Mouse (Mus musculus) liver, adult 2 months (tissue): Measurements from ENCODE around the gene Ube2a. TPM values are rescaled to one million over a fixed set of nuclear protein-coding genes. Genes with fewer than 3 reads are reported as not detected.

Experiments
- DNase-seq: peaks from one replicate; pipeline ENCODE4 v3.0.0-alpha.2; 2011; ENCODE audit warnings: low read depth, low spot score; ENCODE audit errors: extremely low read depth
- H3K27ac ChIP-seq: fragments of 200-500 bp; replicated peaks from 2 replicates; pipeline ENCODE4 v1.5.1; 2012; ENCODE audit warnings: low read depth, mild to moderate bottlenecking, control low read depth, inconsistent platforms, low read length; ENCODE audit not compliant: insufficient read depth
- H3K27me3 ChIP-seq: fragments of 200-500 bp; 2 replicates; pipeline ENCODE4 v1.6.1; 2012; ENCODE audit warnings: mild to moderate bottlenecking, moderate library complexity, low read length, inconsistent platforms; ENCODE audit not compliant: control insufficient read depth, insufficient read depth
- H3K36me3 ChIP-seq: fragments of 200-500 bp; 2 replicates; pipeline ENCODE4 v1.6.1; 2012; ENCODE audit warnings: low read length, inconsistent platforms; ENCODE audit not compliant: control insufficient read depth, insufficient read depth
- H3K4me1 ChIP-seq: fragments of 200-500 bp; 2 replicates; pipeline ENCODE4 v1.6.1; 2011; ENCODE audit warnings: low read length; ENCODE audit not compliant: control insufficient read depth, insufficient read depth
- H3K4me3 ChIP-seq: fragments of 200-500 bp; 2 replicates; pipeline ENCODE4 v1.5.1; 2011; ENCODE audit warnings: low read depth, mild to moderate bottlenecking, control low read depth, low read length, moderate library complexity; ENCODE audit not compliant: insufficient read depth
- H3K79me2 ChIP-seq: fragments of 200-500 bp; 2 replicates; pipeline ENCODE4 v1.6.1; 2012; ENCODE audit warnings: inconsistent platforms, mild to moderate bottlenecking, low read length, moderate library complexity; ENCODE audit not compliant: control insufficient read depth, insufficient read depth
- H3K9ac ChIP-seq: fragments of 200-500 bp; 2 replicates; pipeline ENCODE4 v1.6.1; 2012; ENCODE audit warnings: low read depth, mild to moderate bottlenecking, control low read depth, inconsistent platforms, low read length
- CTCF ChIP-seq: fragments of 200-500 bp; IDR thresholded peaks from 2 replicates; pipeline ENCODE4 v1.5.1; 2011; ENCODE audit warnings: low read depth, low read length, control low read depth
- POLR2A ChIP-seq: fragments of 200-500 bp; IDR thresholded peaks from 2 replicates; pipeline ENCODE4 v1.6.1; 2011; ENCODE audit warnings: low read length, control low read depth; ENCODE audit not compliant: insufficient read depth; ENCODE audit errors: extremely low read depth
- WGBS: fragments of 180-500 bp; shearing (Covaris S2); methylation state at CpG from one replicate; pipeline ENCODE4 v1.1.7; 2018; 5-methylcytosine and 5-hydroxymethylcytosine counted together
- polyA plus RNA-seq: library from polyadenylated mRNA; depleted of rRNA; stranded (reverse); fragments of >200 nt; gene quantifications from 2 replicates; pipeline ENCODE4 v1.2.3, GENCODE M21; 2012
- total RNA-seq: library from RNA; depleted of rRNA; stranded (reverse); fragments of >200 nt; gene quantifications from 2 replicates; pipeline ENCODE4 v1.2.3, GENCODE M21; 2014

The Ube2a gene
- total and polyA plus RNA-seq, 2 experiments: 12.2 to 25.9 TPM

DNA sequence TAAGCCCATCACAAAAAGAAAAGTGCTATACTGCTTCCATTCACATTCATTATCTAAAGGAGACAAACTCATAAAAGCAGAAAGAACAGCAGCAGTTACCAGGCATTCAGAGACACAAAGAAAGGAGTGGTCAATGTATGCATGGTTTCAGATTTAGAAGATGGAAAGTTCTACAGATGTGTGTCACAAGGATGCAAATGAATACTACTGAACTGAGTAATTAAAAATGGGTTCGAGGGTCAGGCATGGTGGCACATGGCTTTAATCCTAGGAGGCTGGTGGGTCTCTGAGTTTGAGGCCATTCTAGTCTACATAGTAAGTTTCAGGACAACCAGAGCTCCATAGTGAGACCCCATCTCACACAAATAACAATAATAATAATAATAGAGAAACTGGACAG lies 26.5 kb upstream of the Ube2a start:
- no peaks in the 10 kb centered on the region; the same call in 1 of the 2 replicates for H3K36me3 ChIP-seq
- H3K4me3 ChIP-seq: no peak overlapping the region
- no peaks in the 10 kb centered on the region for H3K79me2 ChIP-seq
- no peak for DNase-seq
- H3K4me1 ChIP-seq: no peaks in the 10 kb centered on the region
- H3K9ac ChIP-seq: no peak overlapping the region
- 94% methylated on average over 1 of the region's 1 CpGs for WGBS
- H3K27ac ChIP-seq: no peak overlapping the region
- no peaks in the 10 kb centered on the region for H3K27me3 ChIP-seq
- TF ChIP-seq POLR2A: no peak
- no peak for TF ChIP-seq CTCF

DNA sequence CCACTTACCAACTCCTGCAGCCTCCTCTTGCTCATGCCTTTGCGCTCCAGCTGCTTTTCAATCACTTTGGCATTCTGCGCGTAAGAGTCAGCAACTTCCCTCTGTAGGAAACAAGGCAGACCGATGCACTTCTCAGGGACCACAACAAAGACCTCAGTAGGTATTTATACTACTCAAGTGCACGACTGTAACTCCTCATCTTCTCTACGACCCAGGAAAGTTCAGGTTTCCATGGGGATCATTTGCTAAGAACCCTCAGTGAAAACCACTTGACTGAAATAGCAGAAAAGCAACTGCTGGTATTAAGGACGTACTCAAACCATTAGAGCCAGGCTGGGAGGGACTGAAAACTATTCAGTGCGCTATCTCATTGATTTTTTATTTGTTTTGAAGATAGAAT lies 21.1 kb upstream of the Ube2a start:
- no peaks in the 10 kb centered on the region for H3K4me1 ChIP-seq
- H3K79me2 ChIP-seq: no peaks in the 10 kb centered on the region
- no peaks in the 10 kb centered on the region for H3K27me3 ChIP-seq
- DNase-seq: no peak
- TF ChIP-seq POLR2A (no peak), CTCF (no peak)
- H3K36me3 ChIP-seq: peaks cover 4% of the 10 kb centered on the region; the same call in 1 of the 2 replicates
- no peak overlapping the region for H3K27ac ChIP-seq
- 90% methylated on average over 8 of the region's 8 CpGs for WGBS
- no peak overlapping the region for H3K4me3 ChIP-seq
- no peak overlapping the region for H3K9ac ChIP-seq

DNA sequence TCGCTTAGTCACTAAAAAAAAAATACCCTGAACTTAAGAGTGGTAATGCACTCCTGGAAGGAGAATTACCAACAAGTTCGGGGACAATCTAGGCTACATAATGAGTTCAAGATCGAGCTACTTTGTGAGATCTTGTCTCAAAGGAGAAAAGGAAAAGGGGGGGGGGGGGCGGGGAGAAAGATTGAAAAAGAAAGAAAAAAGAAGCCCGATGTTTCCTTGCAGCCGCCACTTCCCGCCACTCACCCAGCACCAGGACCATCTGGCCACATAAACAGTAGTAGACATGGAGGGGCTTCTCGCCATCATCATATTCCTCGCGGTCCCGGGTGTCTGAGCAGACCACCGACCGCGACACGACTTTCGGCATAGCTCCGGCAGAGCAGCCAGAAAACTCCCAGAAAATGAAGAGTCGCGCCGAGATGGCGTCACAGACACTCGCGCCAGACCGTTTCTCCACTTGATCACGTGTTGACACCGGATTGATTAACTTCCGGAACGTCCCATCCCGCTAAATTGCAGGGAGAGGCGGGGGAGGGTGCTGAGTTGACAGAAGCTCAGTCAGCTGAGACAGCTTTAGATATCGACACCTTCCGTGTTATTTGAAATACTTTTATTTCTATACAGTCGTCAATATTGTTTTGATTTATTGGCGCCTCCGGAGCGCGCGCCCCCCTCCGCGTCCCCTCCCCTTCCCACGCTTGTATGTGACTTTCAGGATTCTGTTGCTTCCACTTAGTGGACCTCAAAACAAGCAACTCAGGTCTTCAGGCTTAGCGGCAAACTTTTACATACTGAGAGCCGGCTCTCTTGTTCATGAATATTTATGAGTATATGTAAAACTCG lies 9.7 kb upstream of the Ube2a start:
- Histone ChIP-seq H3K36me3 (no peaks in the 10 kb centered on the region), H3K9ac (peak overlapping the region; percentile 84), H3K4me3 (peak overlapping the region; percentile 89), H3K27me3 (no peaks in the 10 kb centered on the region), H3K4me1 (no peaks in the 10 kb centered on the region; the same call in 1 of the 2 replicates), H3K79me2 (no peaks in the 10 kb centered on the region; the same call in 1 of the 2 replicates), H3K27ac (peak overlapping the region; percentile 78)
- DNase-seq: peak; percentile 78
- TF ChIP-seq POLR2A: 0 out of 2 replicates have a peak, but pooled peaks have one; percentile 13
- no peak for TF ChIP-seq CTCF
- WGBS: 1% methylated on average over 37 of the region's 44 CpGs

DNA sequence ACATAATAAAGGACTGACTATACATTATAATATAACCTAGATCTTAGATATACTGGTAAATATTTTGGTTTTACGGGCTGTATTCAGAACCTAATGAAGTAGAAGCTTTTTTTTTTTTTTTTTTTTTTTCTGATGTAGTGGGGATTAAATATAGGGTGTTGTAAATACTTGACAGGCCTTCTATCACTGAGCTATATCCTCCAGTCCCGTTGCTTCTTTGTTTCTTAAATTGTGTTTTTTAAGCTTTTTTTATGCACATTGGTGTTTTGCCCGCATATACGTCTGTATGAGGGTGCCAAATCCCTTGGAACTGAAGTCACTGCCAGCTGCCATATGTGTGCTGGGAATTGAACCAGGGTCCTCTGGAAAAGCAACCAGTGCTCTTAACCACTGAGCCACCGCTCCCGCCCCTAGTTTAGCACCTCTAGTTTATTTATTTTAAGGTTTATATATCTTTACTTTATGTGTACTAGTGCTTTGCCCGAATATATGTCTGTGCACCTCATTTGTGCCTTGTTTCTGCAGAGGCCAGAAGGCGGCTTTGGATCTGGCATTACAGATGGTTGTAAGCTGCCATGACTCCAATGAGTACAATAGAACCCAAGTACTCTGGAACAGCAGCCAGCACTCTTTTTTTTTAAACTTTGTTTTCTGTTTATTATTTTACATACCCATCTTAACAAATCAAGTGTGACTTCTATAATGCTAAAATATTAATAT lies 8.9 kb upstream of the Ube2a start:
- 56% methylated on average over 8 of the region's 8 CpGs for WGBS
- peak overlapping the region; percentile 89; the same call in 1 of the 2 replicates for H3K4me3 ChIP-seq
- no peaks in the 10 kb centered on the region; the same call in 1 of the 2 replicates for H3K4me1 ChIP-seq
- no peaks in the 10 kb centered on the region for H3K27me3 ChIP-seq
- no peak overlapping the region for H3K27ac ChIP-seq
- TF ChIP-seq POLR2A (no peak), CTCF (no peak)
- H3K79me2 ChIP-seq: no peaks in the 10 kb centered on the region; the same call in 1 of the 2 replicates
- H3K36me3 ChIP-seq: no peaks in the 10 kb centered on the region
- no peak overlapping the region for H3K9ac ChIP-seq
- DNase-seq: no peak

DNA sequence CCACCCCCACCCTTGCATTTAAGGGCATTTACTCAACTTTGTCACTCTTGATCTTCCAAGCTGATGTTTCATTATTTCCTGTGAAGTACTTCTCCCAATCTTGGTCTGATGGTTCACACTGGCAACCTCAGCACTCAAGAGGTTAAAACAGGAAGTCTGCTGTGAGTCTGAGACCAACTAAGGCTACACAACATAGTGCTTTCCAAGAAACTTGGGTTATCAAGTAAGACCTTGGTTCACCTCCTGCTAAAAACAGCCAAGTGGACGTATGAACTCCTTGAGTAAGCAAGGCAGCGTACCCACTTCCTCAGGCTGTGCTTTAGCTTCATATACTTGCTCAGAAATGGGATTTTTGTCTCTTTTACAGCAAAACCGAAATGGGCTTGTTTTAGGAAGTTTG lies 3.3 kb upstream of the Ube2a start:
- Histone ChIP-seq H3K9ac (no peak overlapping the region), H3K4me3 (no peak overlapping the region), H3K79me2 (peaks cover 6% of the 10 kb centered on the region; the same call in 1 of the 2 replicates), H3K4me1 (peaks cover 3% of the 10 kb centered on the region), H3K36me3 (no peaks in the 10 kb centered on the region), H3K27me3 (no peaks in the 10 kb centered on the region), H3K27ac (no peak overlapping the region)
- TF ChIP-seq CTCF (no peak), POLR2A (no peak)
- no peak for DNase-seq
- WGBS: 82% methylated on average over 3 of the region's 3 CpGs
